Mouse (Mus musculus) mouse trophoblast stem cell (cell line): ENCODE measurements around the gene Srcap.
"Not testable (repeated sequence)": the region's sequence is repeated elsewhere in the genome, so short reads cannot be mapped to it uniquely, and the experiment has no call there.

Experiments
- in situ Hi-C, 2 experiments: fragments of 300-500 bp; cut with MseI, MboI; formaldehyde crosslinking; loops; 2 replicates in 1 of 2; 3 replicates in 1 of 2; pipeline ENCODE4 v1.15.1; 2025

The Srcap gene

DNA sequence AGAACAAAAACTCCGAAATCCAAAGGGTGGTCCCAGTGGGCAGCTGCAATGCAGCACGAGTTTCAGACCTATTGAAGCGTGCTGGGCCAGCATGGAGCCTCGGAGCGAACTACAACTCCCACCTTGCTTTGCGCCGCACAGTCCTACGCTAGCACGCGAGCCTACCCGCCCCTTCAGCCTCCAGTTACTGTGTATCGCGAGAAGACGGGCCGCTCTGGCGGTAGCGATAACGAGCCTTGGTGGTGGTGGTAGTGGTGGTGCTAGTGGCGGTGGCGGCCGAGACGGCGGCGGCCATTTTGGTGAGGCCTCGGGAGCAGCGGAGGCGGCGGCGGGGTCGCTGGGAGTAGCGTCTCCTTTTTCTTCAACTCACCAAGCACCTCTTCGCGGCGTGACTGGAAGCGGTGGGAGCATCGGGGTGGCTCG, at the start of gene Srcap:
Gene Srcap, plus strand, starts transcription at position 176 of the 423 bp plus-strand sequence.
- in situ Hi-C loops: no loop called here

DNA sequence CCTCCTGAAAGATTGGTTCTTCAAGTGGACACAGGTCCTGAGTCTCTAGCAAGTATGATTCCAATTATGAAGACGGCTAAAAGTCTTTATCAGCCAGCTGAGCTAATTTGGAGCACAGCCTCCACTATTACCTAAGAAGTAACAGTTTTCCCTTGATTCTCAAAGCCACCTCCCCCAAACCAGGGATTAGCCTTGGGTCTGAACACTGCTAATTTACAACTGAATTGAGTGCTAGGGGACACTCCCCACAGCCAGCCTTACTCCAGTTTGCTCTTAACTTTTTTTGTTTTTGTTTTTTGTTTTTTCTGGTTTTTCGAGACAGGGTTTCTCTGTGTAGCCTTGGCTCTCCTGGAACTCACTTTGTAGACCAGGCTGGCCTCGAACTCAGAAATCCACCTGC, 46.6 kb upstream of the Srcap start:
- in situ Hi-C loops: no loop called here

- in situ Hi-C loops: not testable (repeated sequence)
Observed at GRCm38 (mm10) chr7:127465670-127466069, 46.1 kb upstream of the Srcap start.

DNA sequence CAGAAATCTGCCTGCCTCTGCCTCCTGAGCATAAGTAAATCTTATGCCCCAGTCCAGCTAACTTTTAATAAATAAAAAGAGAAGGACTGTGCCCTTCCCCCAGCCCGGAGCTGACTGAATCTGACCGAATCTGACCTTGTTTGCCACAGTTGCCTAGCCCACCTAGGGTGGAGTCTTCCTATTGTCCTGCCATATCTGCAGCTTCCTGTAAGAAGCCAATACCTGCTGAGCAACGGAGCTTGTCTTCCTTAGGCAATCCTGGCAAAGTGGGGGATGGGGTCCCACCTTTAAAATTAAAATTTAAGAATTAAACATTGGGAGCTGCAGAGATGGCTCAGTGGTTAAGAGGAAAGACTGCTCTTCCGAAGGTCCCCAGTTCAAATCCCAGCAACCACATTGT, 45.2 kb upstream of the Srcap start:
- in situ Hi-C loops: no loop called here

GRCm38 (mm10) chr7:127470011-127470715, 41.6 kb upstream of the Srcap start:
- in situ Hi-C loops: no loop called here

DNA sequence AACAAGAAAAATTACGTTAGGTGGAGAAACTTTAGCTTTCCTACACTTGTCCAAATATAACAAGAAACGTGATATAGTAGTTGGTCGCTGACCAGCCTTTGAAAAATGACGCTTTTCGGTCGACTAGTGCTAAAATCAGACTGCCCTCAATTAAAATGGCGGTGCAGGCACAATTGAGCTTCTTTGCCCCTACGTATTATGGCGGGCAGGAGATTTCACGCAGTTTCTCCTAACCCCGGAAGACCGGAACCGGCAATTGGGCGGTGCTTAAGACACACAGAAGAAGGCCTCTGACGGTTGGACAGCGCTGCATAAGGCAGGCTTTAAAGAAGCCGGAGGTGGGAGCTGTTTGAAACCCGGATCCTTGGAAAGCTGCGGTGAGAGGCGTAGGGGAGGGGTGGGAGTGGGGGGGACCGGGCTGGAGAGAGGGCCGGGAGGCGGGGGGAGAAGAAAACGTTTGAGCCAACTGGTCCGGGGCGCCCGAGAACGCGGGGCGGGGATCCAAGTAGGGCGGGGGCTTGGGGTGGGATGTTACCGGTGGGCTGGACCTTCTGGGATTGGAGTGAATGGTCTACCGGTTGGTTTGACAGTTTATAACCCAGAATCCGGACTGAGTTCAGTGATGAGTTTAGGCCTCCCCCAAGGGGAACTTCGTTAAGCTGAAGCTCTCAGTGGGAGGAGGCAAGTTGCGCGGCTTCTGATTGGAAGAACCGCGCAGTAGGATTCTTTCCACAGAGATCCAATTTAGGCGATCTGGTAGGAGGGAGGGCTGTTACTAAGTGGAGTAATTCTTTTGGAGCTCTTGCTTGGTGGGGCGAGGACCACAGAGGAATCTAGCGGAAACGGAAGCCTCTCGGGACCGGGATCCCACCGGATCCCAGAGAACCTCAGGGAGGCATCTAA, 40.8 kb upstream of the Srcap start:
- in situ Hi-C loops: no loop called here

DNA sequence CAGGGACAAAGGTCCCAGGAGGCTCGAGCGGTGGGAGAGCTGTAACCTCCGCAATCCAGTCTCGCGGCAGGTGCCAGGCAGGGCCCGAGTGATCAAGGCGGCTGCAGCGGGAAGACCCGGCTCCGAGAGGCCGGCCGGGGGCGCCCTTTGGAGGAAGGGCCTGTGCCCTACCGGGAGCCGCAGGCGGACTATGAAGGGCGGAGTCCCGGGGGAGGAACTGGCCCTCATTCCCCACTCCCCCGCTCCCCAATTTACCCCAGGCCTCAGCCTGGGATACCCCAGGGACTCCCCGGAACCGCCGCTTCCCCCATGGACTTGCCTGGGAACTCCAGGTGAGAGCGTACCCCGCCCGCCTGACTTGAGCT, 40.2 kb upstream of the Srcap start:
- in situ Hi-C loops: no loop called here

GRCm38 (mm10) chr7:127472060-127472459, 39.7 kb upstream of the Srcap start:
- in situ Hi-C loops: no loop called here

- in situ Hi-C loops: no loop called here
Observed at GRCm38 (mm10) chr7:127473705-127474104, 38.1 kb upstream of the Srcap start.

GRCm38 (mm10) chr7:127474378-127475070, 37.3 kb upstream of the Srcap start:
- in situ Hi-C loops: no loop called here

- in situ Hi-C loops: no loop called here
Observed at GRCm38 (mm10) chr7:127475186-127475740, 36.5 kb upstream of the Srcap start.

DNA sequence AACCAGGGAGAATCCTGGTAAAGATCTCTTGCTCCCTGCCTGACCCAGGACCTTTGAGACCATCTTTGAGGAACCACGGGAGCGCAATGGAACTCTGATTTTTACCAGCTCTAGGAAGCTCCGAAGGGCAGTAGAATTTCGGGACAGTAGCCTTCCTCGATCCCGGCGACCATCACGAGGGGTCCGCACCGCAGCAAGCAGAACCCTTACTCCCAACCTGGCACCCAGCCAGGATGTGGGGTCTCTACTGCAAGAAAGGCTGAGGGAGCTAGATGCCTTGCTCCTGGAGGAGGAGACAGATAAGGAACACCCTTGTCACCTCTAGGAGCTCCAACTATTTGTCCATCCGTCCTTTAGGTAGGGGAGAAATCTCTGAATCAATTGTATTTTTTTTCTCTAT, 35.4 kb upstream of the Srcap start:
- in situ Hi-C loops: no loop called here

DNA sequence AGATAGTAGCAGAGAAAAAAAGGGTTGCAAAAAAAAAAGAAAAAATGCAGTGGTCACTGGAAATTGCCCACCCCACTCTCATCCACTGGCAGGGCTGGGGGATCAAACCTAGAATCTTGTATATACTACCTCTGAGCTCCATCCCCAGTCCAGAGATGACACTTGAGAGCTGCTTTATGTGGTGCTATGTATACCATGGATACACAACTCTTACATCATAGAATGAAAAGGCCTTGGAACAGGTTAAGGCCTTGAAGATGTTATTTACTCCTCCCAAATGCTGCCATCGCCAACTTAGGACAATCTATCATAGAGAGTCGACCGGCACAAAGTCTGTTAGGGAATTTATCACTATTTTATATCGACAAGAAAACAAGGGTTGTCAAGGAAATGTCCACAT, 34.9 kb upstream of the Srcap start:
- in situ Hi-C loops: no loop called here

GRCm38 (mm10) chr7:127477687-127478634, 33.8 kb upstream of the Srcap start:
- in situ Hi-C loops: no loop called here

DNA sequence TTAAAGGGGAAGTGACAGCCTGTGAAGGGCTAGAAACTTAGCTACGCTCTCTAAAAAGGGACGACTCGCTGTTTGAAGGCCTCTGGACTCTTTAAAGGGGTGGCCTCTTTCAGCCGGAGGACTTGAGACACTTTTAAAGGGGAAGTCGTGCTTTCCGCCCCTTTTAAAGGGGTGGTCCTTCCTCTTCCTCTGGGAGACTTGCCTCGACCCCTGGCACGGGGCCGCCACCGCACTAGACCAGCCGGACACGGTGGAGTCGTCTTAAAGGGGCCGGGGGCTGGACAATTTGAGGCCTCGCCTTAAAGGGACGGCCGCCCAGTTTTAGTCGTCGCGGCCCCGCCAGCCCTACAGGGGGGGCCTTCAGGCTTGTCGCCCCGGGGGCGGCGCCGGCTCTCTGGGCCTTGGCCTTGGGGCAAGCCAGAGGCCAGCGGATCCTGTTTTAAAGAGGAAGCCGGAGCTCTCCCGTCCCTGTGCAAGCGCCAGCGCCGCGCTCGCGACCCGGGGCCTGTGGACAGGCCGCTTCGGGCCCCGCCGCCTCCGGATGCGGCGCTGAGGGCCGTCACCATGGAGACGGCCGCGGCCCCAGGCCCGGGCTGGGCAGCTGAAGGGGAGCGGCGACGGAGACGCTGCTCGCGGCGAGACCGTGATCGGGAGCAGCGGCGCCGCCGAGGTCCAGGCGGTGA, 33.0 kb upstream of the Srcap start, which contains the start of gene Fbrs:
Gene Fbrs, plus strand, starts transcription at position 565 of the 683 bp plus-strand sequence.
- in situ Hi-C loops: no loop called here

DNA sequence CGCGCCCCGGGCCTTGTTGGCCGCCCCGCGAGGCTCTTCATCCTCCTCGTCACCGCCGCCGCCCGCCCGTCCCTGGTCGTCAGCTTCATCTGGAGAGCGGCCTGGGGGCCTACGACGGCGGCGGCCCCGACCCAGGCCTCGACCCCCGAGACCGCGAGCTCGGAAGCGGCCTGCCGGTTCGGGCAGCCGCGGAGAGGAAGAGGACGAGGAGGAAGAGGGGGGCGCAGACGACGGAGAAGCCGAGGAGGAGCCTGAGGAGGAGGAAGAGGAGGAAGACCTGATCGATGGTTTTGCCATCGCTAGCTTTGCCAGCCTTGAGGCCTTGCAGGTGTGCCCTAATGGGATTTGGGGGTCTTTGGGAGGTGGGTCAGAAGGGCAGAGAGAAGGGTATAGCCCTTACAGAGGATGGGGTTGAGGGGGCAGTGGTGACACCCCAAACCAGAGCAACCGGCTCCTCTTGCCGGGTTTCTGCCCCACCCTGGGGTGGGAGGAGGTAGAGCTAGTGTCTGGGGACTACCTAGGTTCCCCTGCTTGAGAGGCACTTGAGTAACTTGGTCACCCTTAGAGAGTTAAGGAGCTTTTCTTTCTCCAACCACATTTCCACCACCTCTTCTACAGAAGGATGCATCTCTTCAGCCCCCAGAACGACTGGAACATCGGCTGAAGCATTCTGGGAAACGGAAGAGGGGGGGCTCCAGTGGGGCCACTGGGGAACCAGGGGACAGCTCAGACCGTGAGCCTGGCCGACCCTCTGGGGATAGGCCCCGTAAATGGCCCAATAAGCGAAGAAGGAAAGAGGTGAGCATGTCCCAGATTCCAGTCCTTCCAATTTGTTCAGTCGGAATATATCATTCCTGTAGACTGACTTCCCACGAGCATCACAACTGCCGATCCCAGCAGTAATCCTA, 32.2 kb upstream of the Srcap start:
- in situ Hi-C loops: no loop called here

- in situ Hi-C loops: no loop called here
Observed at GRCm38 (mm10) chr7:127480321-127480720, 31.5 kb upstream of the Srcap start.

- in situ Hi-C loops: no loop called here
Observed at GRCm38 (mm10) chr7:127485416-127485815, 26.4 kb upstream of the Srcap start.

GRCm38 (mm10) chr7:127488364-127488763, 23.4 kb upstream of the Srcap start:
- in situ Hi-C loops: not testable (repeated sequence)
